Mouse (Mus musculus): ENCODE results near the gene Tmem44. TPM values are rescaled to one million over a fixed set of nuclear protein-coding genes. Genes with fewer than 3 reads are reported as not detected.

Tmem44 gene
- polyA plus RNA-seq, 1 experiment from 2014 or later = 0.68 TPM

DNA sequence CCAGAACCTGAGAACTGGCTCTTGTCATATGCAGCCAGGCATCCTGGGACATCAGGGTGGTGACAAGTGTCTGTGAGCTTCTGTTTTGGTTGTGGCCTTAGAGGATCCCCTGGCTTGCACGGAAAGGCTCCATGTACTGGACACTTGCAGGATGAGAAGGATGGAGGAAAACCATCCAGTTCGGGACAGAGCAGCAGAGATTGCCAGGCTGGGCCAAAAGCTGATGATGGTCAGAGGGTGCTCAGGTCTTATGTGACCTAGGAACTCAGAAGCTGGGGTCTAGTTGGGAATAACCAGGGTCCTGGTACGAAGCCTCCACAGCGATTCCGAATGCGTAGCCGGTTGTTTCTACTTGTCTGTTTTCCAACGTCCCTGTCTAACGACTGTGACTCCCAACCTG, 41.9 kb downstream of the Tmem44 start:
- WGBS (ENCODE audit: insufficient replicate concordance) = 78% methylated on average over 9 of the region's 9 CpGs
- ATAC-seq (ENCODE audit: low read depth) = no peak
- Histone ChIP-seq H3K36me3 (ENCODE audit: control insufficient read depth, insufficient read depth) (no peaks in the 10 kb centered on the region), H3K9ac (ENCODE audit: low read depth, low read length) (no peak overlapping the region), H3K4me3 (ENCODE audit: low read depth, low read length) (no peak overlapping the region), H3K4me2 (ENCODE audit: low read depth, low read length) (no peak overlapping the region), H3K4me1 (ENCODE audit: control insufficient read depth, low read depth, low read length) (peaks cover 37% of the 10 kb centered on the region), H3K9me3 (replicated peaks; ENCODE audit: control insufficient read depth, low read length) (no peaks in the 10 kb centered on the region), H3K27me3 (ENCODE audit: control insufficient read depth, insufficient read depth, low read depth, low read length) (no peaks in the 10 kb centered on the region), H3K27ac (ENCODE audit: low read length) (no peak overlapping the region)

DNA sequence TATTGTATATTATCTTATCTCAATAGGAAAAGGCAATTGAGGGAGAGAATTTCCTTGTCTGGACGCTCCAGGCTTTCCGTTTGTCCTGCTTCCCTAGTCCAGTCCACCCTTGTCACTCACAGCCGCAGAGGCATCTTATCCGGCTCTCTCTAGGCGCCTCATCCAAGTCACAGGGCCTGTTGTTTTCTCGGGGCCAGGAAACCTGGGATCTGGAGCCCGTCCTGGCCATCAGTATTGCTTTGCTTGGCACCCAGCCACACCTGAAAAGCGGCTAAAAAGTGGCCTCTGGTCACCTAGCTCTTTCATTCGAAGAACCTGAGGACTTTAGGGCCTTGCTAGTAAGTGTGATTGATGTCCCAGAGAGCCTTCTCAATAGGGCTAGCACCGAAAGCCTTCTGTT, 43.5 kb downstream of the Tmem44 start:
- H3K27ac ChIP-seq (ENCODE audit: low read length) = no peak overlapping the region
- H3K4me2 ChIP-seq (ENCODE audit: low read depth, low read length) = no peak overlapping the region
- 64% methylated on average over 10 of the region's 10 CpGs for WGBS (ENCODE audit: insufficient replicate concordance)
- H3K9me3 ChIP-seq (replicated peaks; ENCODE audit: control insufficient read depth, low read length) = no peaks in the 10 kb centered on the region
- no peak overlapping the region for H3K9ac ChIP-seq (ENCODE audit: low read depth, low read length)
- no peaks in the 10 kb centered on the region for H3K36me3 ChIP-seq (ENCODE audit: control insufficient read depth, insufficient read depth)
- no peak overlapping the region for H3K4me3 ChIP-seq (ENCODE audit: low read depth, low read length)
- no peaks in the 10 kb centered on the region for H3K27me3 ChIP-seq (ENCODE audit: control insufficient read depth, insufficient read depth, low read depth, low read length)
- H3K4me1 ChIP-seq (ENCODE audit: control insufficient read depth, low read depth, low read length) = peaks cover 37% of the 10 kb centered on the region
- no peak for ATAC-seq (ENCODE audit: low read depth)

DNA sequence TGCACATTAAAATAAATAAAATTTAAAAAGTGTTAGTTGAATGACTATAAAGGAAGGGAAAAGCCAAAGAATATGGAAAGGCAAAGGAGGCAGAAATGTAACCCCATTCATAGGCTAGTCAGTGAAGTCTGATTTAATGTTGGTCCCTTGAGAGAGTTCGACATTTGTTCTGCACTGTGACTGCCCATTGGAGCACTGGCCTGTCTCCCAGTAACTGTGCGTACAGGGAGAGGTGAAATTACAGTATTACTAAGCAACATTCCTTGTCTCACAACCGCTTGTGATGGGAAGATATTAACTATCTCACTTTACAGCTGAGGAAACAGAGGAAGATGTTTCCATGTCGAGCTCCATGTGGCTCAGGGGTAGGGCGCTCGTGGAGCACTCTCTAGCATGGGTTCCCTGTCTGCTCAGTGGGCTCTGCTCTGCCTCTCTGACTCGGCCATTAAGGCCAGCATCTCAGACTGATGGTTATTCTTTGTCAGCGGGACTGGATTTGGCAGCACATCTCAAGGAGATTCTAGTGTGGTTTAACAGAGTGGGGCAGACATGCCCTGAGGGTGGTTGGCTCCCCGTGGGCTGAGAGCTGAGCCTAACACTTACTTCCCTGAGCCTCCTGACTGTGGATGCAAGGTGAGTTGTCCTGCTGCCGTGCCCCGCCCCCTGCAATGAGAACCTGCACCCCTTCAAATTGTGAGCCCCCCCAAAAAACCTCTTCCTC, 45.2 kb downstream of the Tmem44 start:
- Histone ChIP-seq H3K36me3 (ENCODE audit: control insufficient read depth, insufficient read depth) (no peaks in the 10 kb centered on the region), H3K4me2 (ENCODE audit: low read depth, low read length) (no peak overlapping the region)
- 53% methylated on average over 11 of the region's 11 CpGs for WGBS (ENCODE audit: insufficient replicate concordance)

DNA sequence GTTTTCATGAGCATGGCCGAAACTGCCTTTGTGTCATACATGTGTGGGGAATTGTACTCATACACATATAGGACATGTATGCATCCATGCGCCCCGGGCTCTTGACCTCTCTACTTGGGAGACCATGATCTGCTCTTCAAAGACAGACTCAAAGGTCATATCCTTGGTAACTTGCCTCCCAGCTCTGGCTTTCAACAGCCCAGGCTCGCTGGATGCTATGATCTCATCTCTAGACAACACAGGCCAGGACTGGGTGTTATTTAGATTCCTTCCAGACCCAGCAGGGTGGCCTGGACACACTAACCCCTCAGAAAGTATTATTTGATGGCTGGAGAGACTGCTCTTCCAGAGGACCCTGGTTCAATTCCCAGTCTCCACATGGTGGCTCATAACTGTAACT, 45.8 kb downstream of the Tmem44 start:
- no peak overlapping the region for H3K9ac ChIP-seq (ENCODE audit: low read depth, low read length)
- H3K4me1 ChIP-seq (ENCODE audit: control insufficient read depth, low read depth, low read length) = peaks cover 25% of the 10 kb centered on the region
- no peaks in the 10 kb centered on the region for H3K27me3 ChIP-seq (ENCODE audit: control insufficient read depth, insufficient read depth, low read depth, low read length)
- no peak overlapping the region for H3K4me2 ChIP-seq (ENCODE audit: low read depth, low read length)
- no peaks in the 10 kb centered on the region for H3K36me3 ChIP-seq (ENCODE audit: control insufficient read depth, insufficient read depth)
- H3K9me3 ChIP-seq (replicated peaks; ENCODE audit: control insufficient read depth, low read length) = no peaks in the 10 kb centered on the region
- H3K4me3 ChIP-seq (ENCODE audit: low read depth, low read length) = no peak overlapping the region
- H3K27ac ChIP-seq (ENCODE audit: low read length) = no peak overlapping the region
- WGBS (ENCODE audit: insufficient replicate concordance) = 60% methylated on average over 4 of the region's 4 CpGs
- no peak for ATAC-seq (ENCODE audit: low read depth)

More for the DNA sequence above, 45.2 kb downstream of the Tmem44 start:
- no peak overlapping the region for H3K9ac ChIP-seq (ENCODE audit: low read depth, low read length)
- no peak overlapping the region for H3K4me3 ChIP-seq (ENCODE audit: low read depth, low read length)
- no peaks in the 10 kb centered on the region for H3K9me3 ChIP-seq (replicated peaks; ENCODE audit: control insufficient read depth, low read length)
- peaks cover 31% of the 10 kb centered on the region for H3K4me1 ChIP-seq (ENCODE audit: control insufficient read depth, low read depth, low read length)
- no peaks in the 10 kb centered on the region for H3K27me3 ChIP-seq (ENCODE audit: control insufficient read depth, insufficient read depth, low read depth, low read length)
- no peak overlapping the region for H3K27ac ChIP-seq (ENCODE audit: low read length)
- ATAC-seq (ENCODE audit: low read depth) = no peak

DNA sequence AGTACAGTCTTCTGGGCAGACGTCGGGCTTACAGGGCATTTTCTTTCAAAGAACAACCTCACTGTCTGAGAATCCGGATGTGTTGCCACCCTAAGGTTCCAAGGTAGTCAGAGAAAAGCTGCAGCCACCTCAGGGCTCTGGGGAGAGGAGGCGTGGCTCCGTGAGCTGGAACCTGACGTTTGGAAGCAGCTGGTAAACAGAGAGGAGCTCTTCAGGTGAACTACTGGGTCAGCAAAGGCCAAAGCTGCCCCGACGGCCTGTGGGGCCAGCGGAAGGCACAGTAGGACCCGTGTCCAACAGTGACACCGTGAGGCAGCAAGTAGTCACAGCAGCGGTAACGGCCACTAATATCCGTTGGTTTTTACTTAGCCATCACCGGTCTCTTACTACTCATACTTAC, 46.7 kb downstream of the Tmem44 start:
- peak; percentile 64 for ATAC-seq (ENCODE audit: low read depth)
- Histone ChIP-seq H3K4me1 (ENCODE audit: control insufficient read depth, low read depth, low read length) (peaks cover 16% of the 10 kb centered on the region), H3K9ac (ENCODE audit: low read depth, low read length) (no peak overlapping the region), H3K27me3 (ENCODE audit: control insufficient read depth, insufficient read depth, low read depth, low read length) (no peaks in the 10 kb centered on the region), H3K4me3 (ENCODE audit: low read depth, low read length) (no peak overlapping the region), H3K4me2 (ENCODE audit: low read depth, low read length) (peak overlapping the region; percentile 33), H3K36me3 (ENCODE audit: control insufficient read depth, insufficient read depth) (no peaks in the 10 kb centered on the region), H3K27ac (ENCODE audit: low read length) (no peak overlapping the region), H3K9me3 (replicated peaks; ENCODE audit: control insufficient read depth, low read length) (no peaks in the 10 kb centered on the region)
- 9% methylated on average over 15 of the region's 15 CpGs for WGBS (ENCODE audit: insufficient replicate concordance)

DNA sequence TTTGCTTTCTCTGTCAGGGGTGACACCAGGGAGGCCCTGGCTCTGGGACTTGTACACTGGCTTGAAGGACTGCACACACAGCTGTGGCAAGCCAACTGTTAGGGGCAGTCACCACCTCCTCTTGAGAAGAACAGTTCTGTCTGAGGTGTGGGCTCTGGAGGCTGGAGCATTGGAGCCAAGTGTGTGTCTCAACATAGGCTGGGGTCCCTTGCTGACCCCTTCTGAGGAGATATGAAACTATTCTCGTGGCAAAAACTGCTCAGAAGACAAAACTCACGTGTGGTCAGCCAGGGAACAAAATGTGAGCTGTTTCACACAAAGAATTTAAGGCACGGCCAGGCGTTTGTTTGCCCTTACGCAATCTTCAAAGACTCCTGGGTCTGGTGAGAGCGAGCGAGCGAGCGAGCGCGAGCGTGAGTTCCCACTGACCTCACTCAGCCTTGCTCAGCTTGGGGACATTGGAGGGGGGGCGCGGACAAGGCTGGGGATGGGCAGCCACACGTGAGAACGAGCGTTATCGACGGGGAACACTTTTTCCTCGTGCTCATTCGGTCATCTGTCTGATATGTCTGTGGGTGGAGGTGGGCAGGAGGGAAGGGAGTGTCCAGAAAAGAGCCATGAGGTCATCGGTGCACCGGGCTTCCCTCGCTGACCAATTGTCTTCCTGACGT, 48.3 kb downstream of the Tmem44 start:
- peak; percentile 70 for ATAC-seq (ENCODE audit: low read depth)
- Histone ChIP-seq H3K36me3 (ENCODE audit: control insufficient read depth, insufficient read depth) (no peaks in the 10 kb centered on the region), H3K9ac (ENCODE audit: low read depth, low read length) (peak overlapping the region; percentile 43), H3K4me3 (ENCODE audit: low read depth, low read length) (peak overlapping the region; percentile 42), H3K27ac (ENCODE audit: low read length) (no peak overlapping the region), H3K9me3 (replicated peaks; ENCODE audit: control insufficient read depth, low read length) (no peaks in the 10 kb centered on the region), H3K4me2 (ENCODE audit: low read depth, low read length) (peak overlapping the region; percentile 67), H3K27me3 (ENCODE audit: control insufficient read depth, insufficient read depth, low read depth, low read length) (no peaks in the 10 kb centered on the region), H3K4me1 (ENCODE audit: control insufficient read depth, low read depth, low read length) (peaks cover 16% of the 10 kb centered on the region)
- 1% methylated on average over 25 of the region's 25 CpGs for WGBS (ENCODE audit: insufficient replicate concordance)

DNA sequence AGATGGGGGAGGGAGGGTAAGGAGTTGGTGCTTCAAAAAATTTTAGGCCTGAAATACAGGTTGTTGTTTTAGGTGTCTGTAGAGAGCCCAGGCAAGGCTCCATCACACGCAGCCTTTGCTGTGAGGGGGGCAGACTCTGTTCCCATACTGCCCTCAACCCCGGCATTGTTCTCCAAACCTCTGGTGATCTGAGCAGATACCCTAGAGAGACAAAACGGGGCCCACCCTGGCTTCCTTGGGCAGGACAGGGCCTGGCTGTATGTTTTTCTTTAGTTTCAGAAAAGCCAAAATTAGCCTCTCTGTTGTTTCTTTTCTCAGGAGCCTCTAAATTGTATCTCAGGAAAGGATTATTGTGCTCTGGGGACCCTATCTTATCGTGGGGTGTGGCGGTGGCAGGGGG, 49.0 kb downstream of the Tmem44 start:
- no peak overlapping the region for H3K27ac ChIP-seq (ENCODE audit: low read length)
- no peaks in the 10 kb centered on the region for H3K27me3 ChIP-seq (ENCODE audit: control insufficient read depth, insufficient read depth, low read depth, low read length)
- H3K4me2 ChIP-seq (ENCODE audit: low read depth, low read length) = no peak overlapping the region
- peaks cover 16% of the 10 kb centered on the region for H3K4me1 ChIP-seq (ENCODE audit: control insufficient read depth, low read depth, low read length)
- H3K4me3 ChIP-seq (ENCODE audit: low read depth, low read length) = no peak overlapping the region
- H3K9me3 ChIP-seq (replicated peaks; ENCODE audit: control insufficient read depth, low read length) = no peaks in the 10 kb centered on the region
- no peak overlapping the region for H3K9ac ChIP-seq (ENCODE audit: low read depth, low read length)
- no peaks in the 10 kb centered on the region for H3K36me3 ChIP-seq (ENCODE audit: control insufficient read depth, insufficient read depth)
- no peak for ATAC-seq (ENCODE audit: low read depth)
- 22% methylated on average over 5 of the region's 5 CpGs for WGBS (ENCODE audit: insufficient replicate concordance)

DNA sequence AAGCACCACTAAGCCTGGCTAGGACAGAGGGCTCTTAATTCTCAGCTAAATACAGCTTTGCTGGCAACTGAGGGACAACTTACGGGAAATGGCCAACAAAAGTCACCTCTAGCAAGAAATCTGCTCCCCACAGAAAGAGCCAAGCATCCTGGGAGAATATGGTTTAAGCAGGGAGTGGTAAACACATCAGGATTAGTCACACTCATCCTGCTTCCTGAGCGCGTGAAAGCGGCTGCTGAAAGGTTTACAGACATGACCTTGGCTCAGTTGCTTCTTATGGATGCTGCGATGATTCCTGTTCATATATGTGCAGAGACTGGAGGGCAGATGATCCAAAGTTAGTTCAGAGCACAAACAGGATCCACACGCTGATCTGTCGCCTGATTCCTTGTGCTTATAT, 50.4 kb downstream of the Tmem44 start:
- no peak for ATAC-seq (ENCODE audit: low read depth)
- Histone ChIP-seq H3K4me3 (ENCODE audit: low read depth, low read length) (no peak overlapping the region), H3K27ac (ENCODE audit: low read length) (no peak overlapping the region), H3K9me3 (replicated peaks; ENCODE audit: control insufficient read depth, low read length) (no peaks in the 10 kb centered on the region), H3K9ac (ENCODE audit: low read depth, low read length) (no peak overlapping the region), H3K4me2 (ENCODE audit: low read depth, low read length) (no peak overlapping the region), H3K36me3 (ENCODE audit: control insufficient read depth, insufficient read depth) (no peaks in the 10 kb centered on the region), H3K4me1 (ENCODE audit: control insufficient read depth, low read depth, low read length) (peaks cover 16% of the 10 kb centered on the region), H3K27me3 (ENCODE audit: control insufficient read depth, insufficient read depth, low read depth, low read length) (no peaks in the 10 kb centered on the region)
- WGBS (ENCODE audit: insufficient replicate concordance) = 79% methylated on average over 7 of the region's 7 CpGs

DNA sequence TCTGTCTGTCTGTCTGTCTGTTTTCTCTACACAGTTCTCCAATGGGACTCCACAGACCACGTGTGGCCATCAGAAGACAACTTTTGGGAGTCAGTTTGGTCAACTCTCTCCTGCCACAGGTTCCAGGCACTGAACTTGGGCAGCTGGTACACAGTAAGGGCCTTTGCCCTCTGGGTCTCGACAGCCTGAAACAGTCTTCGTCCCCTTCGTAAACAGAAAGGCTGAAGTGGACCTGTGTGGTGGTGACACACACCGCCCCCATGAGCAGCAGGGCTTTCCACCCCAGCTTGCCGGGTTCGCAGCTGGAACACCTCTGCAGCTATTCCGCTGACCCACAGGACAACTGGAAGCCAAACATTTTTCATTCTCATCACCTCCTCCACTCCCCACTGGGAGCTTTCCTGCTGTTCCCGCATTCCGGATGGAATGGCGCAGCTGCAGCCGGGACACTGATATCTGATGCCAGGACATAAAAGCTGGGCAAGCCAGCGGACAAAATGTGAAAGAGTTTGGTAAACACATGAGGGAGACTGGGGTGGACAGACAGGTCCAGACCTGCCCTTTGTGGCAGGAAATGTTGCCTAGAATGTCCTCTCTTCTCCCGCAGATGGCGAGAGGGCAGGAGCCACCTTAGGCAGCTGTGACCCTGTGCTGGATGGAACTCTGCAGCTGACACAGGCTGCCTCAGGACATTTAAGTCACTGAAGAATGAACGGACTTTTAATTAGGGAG, 51.4 kb downstream of the Tmem44 start:
- no peak for ATAC-seq (ENCODE audit: low read depth)
- H3K4me3 ChIP-seq (ENCODE audit: low read depth, low read length) = no peak overlapping the region
- H3K4me2 ChIP-seq (ENCODE audit: low read depth, low read length) = no peak overlapping the region
- WGBS (ENCODE audit: insufficient replicate concordance) = 62% methylated on average over 16 of the region's 16 CpGs
- H3K27me3 ChIP-seq (ENCODE audit: control insufficient read depth, insufficient read depth, low read depth, low read length) = no peaks in the 10 kb centered on the region
- H3K9me3 ChIP-seq (replicated peaks; ENCODE audit: control insufficient read depth, low read length) = no peaks in the 10 kb centered on the region
- no peak overlapping the region for H3K27ac ChIP-seq (ENCODE audit: low read length)
- H3K36me3 ChIP-seq (ENCODE audit: control insufficient read depth, insufficient read depth) = no peaks in the 10 kb centered on the region
- H3K9ac ChIP-seq (ENCODE audit: low read depth, low read length) = no peak overlapping the region
- peaks cover 16% of the 10 kb centered on the region for H3K4me1 ChIP-seq (ENCODE audit: control insufficient read depth, low read depth, low read length)

Data from liver, embryonic 16.5 days (tissue).